ENCODE assay signal across 13 mouse cellular contexts in genomic region chr5:32080490-32081219, GRCm38 (mm10). TPM values are rescaled to one million over a fixed set of nuclear protein-coding genes. Genes with fewer than 3 reads are reported as not detected.
DNase-seq lines count a peak whose midpoint lies in the region; ATAC-seq and TF ChIP-seq lines count a peak whose summit lies in the region.
"Had no signal": no experiment of that assay in that cellular context is flagged by ENCODE, and none has a peak within 500 bp of the region (broad histone marks: within the 10 kb centered on the region; RNA-seq: fewer than 3 reads in every experiment).

No protein-coding gene starts in this region.

- no peak for ATAC-seq in heart, embryonic 12.5 days (ENCODE audit: insufficient number of reproducible peaks, low FRiP score)
- ATAC-seq in lung, postnatal 0 days, result 0 out of 2 replicates have a peak, but pooled peaks have one; percentile 7

- no peak for TF ChIP-seq EP300 in lung, postnatal 0 days (IDR thresholded peaks at IDR 0.05)

- peaks cover 25% of the 10 kb centered on the region for H3K4me1 ChIP-seq in heart, embryonic 12.5 days (replicated peaks)
- H3K4me1 ChIP-seq in lung, postnatal 0 days (ENCODE audit: insufficient read depth, low read depth, low read length), result peaks cover 9% of the 10 kb centered on the region; the same call in 1 of the 2 replicates

- peak overlapping the region; percentile 28; the same call in 1 of the 2 replicates for H3K4me2 ChIP-seq in heart, embryonic 12.5 days
- H3K4me2 ChIP-seq in lung, postnatal 0 days (replicated peaks; ENCODE audit: low read depth, low read length), result no peak overlapping the region
- H3K4me2 ChIP-seq: hindbrain, embryonic 13.5 days had no signal

- H3K27ac ChIP-seq in heart, embryonic 12.5 days (ENCODE audit: poor library complexity, severe bottlenecking), result peak overlapping the region; percentile 41
- 0 out of 2 replicates have a peak overlapping the region, but pooled peaks have one; percentile 9 for H3K27ac ChIP-seq in lung, postnatal 0 days (ENCODE audit: low read length)
- H3K27ac ChIP-seq: hindbrain, embryonic 13.5 days; kidney, postnatal 0 days had no signal

- 31% methylated on average over 7 of the region's 7 CpGs for WGBS in heart, embryonic 12.5 days
- 33% methylated on average over 7 of the region's 7 CpGs for WGBS in lung, postnatal 0 days

- H3K9me3 ChIP-seq in heart, embryonic 12.5 days (replicated peaks), result no peaks in the 10 kb centered on the region
- no peaks in the 10 kb centered on the region for H3K9me3 ChIP-seq in lung, postnatal 0 days (ENCODE audit: low read length)
- H3K9me3 ChIP-seq: hindbrain, embryonic 13.5 days had no signal

- no peaks in the 10 kb centered on the region for H3K27me3 ChIP-seq in heart, embryonic 12.5 days (replicated peaks)
- no peaks in the 10 kb centered on the region for H3K27me3 ChIP-seq in lung, postnatal 0 days (replicated peaks; ENCODE audit: insufficient read depth, low read length)
- H3K27me3 ChIP-seq: CH12.LX; hindbrain, embryonic 13.5 days had no signal

- TF ChIP-seq CTCF in lung, postnatal 0 days (IDR thresholded peaks at IDR 0.05), result no peak

- H3K4me3 ChIP-seq in heart, embryonic 12.5 days, result no peak overlapping the region
- no peak overlapping the region for H3K4me3 ChIP-seq in lung, postnatal 0 days (ENCODE audit: low read depth, low read length)
- H3K4me3 ChIP-seq: hindbrain, embryonic 13.5 days had no signal

- H3K9ac ChIP-seq in heart, embryonic 12.5 days, result peak overlapping the region; percentile 43; the same call in 1 of the 2 replicates
- H3K9ac ChIP-seq in lung, postnatal 0 days (replicated peaks; ENCODE audit: low read depth), result no peak overlapping the region
- H3K9ac ChIP-seq: hindbrain, embryonic 13.5 days had no signal

- intact Hi-C loops in left cerebral cortex, postnatal 36 days (cut with DNase I), result no loop called here

- no peak for DNase-seq in heart, adult 18-20 months
- peak; percentile 30 for DNase-seq in lung, postnatal 0 days (ENCODE audit: low spot score)
- DNase-seq in lung, adult 18-20 months, result no peak
- DNase-seq in left cerebral cortex, postnatal 36 days (ENCODE audit: low spot score in 2 of 2), result peak; percentile 23 to 24
- DNase-seq in skeletal muscle tissue, adult 2 months (ENCODE audit: low read depth, low spot score), result peak; percentile 56
- no peak for DNase-seq in ovary, postnatal 36 days (ENCODE audit: low spot score)
- DNase-seq: adrenal gland, postnatal 14 days; cerebellum, adult 18-20 months; thymus, postnatal 14 days had no signal

- 0 out of 2 replicates have a peak, but pooled peaks cover 3% of the 10 kb centered on the region for H3K36me3 ChIP-seq in heart, embryonic 12.5 days
- H3K36me3 ChIP-seq in lung, postnatal 0 days (ENCODE audit: insufficient read depth, low read length), result no peaks in the 10 kb centered on the region
- H3K36me3 ChIP-seq: hindbrain, embryonic 13.5 days had no signal

RNA-seq across cellular contexts. Expression of gene Fosl2, which starts 54.9 kb away (rescaled TPM):
- polyA plus RNA-seq in heart, embryonic 12.5 days (2016; fragmentation: Nextera tagmentation; extraction: Ambion mirVana), result 3.3 and 3.8 TPM in 2 replicates
- 10 to 100 TPM; 21.0 to 21.2 TPM for total RNA-seq in heart, adult 18-20 months (2021)
- 7.9 and 8.9 TPM in 2 replicates for polyA plus RNA-seq in lung, postnatal 0 days (2015; fragmentation: Nextera tagmentation; extraction: Ambion mirVana)
- total RNA-seq in left cerebral cortex, postnatal 36 days (2021), result 10 to 100 TPM; 41.2 to 43.3 TPM

Comparison
In these comparisons a context has a peak if more than half of its experiments do, and no peak if none do; other contexts are left out.
1. DNase-seq: peak in lung, postnatal 0 days (single experiment), left cerebral cortex, postnatal 36 days (2 of 2) and skeletal muscle tissue, adult 2 months (single experiment); none in heart, adult 18-20 months (0 of 2), lung, adult 18-20 months (0 of 2) and ovary, postnatal 36 days (single experiment).